Mouse (Mus musculus): ENCODE results near the gene Camk2d.

Gene Camk2d

GRCm38 (mm10) chr3:126596086-126596485, at the start of gene Camk2d:
Gene Camk2d, plus strand, starts transcription at chr3:126596302.
- DNase-seq (ENCODE audit: low spot score in 2 of 2) = peak; percentile 88 to 97

- no peak for DNase-seq (ENCODE audit: low spot score in 2 of 2)
Measured at GRCm38 (mm10) chr3:126547941-126548340, 48.2 kb upstream of the Camk2d start.

GRCm38 (mm10) chr3:126563646-126564045, 32.5 kb upstream of the Camk2d start:
- DNase-seq (ENCODE audit: low spot score in 2 of 2) = no peak

GRCm38 (mm10) chr3:126570628-126571027, 25.5 kb upstream of the Camk2d start:
- DNase-seq (ENCODE audit: low spot score in 2 of 2) = no peak

- no peak for DNase-seq (ENCODE audit: low spot score in 2 of 2)
Measured at GRCm38 (mm10) chr3:126572915-126573314, 23.2 kb upstream of the Camk2d start.

GRCm38 (mm10) chr3:126575927-126576326, 20.2 kb upstream of the Camk2d start:
- DNase-seq (ENCODE audit: low spot score in 2 of 2) = no peak

GRCm38 (mm10) chr3:126586134-126586533, 10.0 kb upstream of the Camk2d start:
- no peak for DNase-seq (ENCODE audit: low spot score in 2 of 2)

GRCm38 (mm10) chr3:126587477-126587876, 8.6 kb upstream of the Camk2d start:
- DNase-seq (ENCODE audit: low spot score in 2 of 2) = no peak

- no peak for DNase-seq (ENCODE audit: low spot score in 2 of 2)
Measured at GRCm38 (mm10) chr3:126589556-126589955, 6.5 kb upstream of the Camk2d start.

GRCm38 (mm10) chr3:126595456-126595855, 646 bp upstream of the Camk2d start:
- DNase-seq (ENCODE audit: low spot score in 2 of 2) = no peak

- DNase-seq (ENCODE audit: low spot score in 2 of 2) = peak; percentile 74 to 82
Measured at GRCm38 (mm10) chr3:126596491-126597160, 524 bp downstream of the Camk2d start.

- peak; percentile 64 for DNase-seq (ENCODE audit: low spot score in 2 of 2)
Measured at GRCm38 (mm10) chr3:126597161-126597595, 1.1 kb downstream of the Camk2d start.

GRCm38 (mm10) chr3:126597596-126598328, 1.7 kb downstream of the Camk2d start:
- peak in 1 of 2 experiments; percentile 30 for DNase-seq (ENCODE audit: low spot score in 2 of 2)

- peak in 1 of 2 experiments; percentile 16 for DNase-seq (ENCODE audit: low spot score in 2 of 2)
Measured at GRCm38 (mm10) chr3:126598329-126598676, 2.2 kb downstream of the Camk2d start.

GRCm38 (mm10) chr3:126598881-126599280, 2.8 kb downstream of the Camk2d start:
- no peak for DNase-seq (ENCODE audit: low spot score in 2 of 2)

GRCm38 (mm10) chr3:126599335-126599734, 3.2 kb downstream of the Camk2d start:
- DNase-seq (ENCODE audit: low spot score in 2 of 2) = no peak

- no peak for DNase-seq (ENCODE audit: low spot score in 2 of 2)
Measured at GRCm38 (mm10) chr3:126599936-126600335, 3.8 kb downstream of the Camk2d start.

GRCm38 (mm10) chr3:126602772-126603171, 6.7 kb downstream of the Camk2d start:
- DNase-seq (ENCODE audit: low spot score in 2 of 2) = peak in 1 of 2 experiments; percentile 33

GRCm38 (mm10) chr3:126604656-126605434, 8.7 kb downstream of the Camk2d start:
- DNase-seq (ENCODE audit: low spot score in 2 of 2) = no peak

- DNase-seq (ENCODE audit: low spot score in 2 of 2) = no peak
Measured at GRCm38 (mm10) chr3:126609310-126609709, 13.2 kb downstream of the Camk2d start.

- DNase-seq (ENCODE audit: low spot score in 2 of 2) = no peak
Measured at GRCm38 (mm10) chr3:126609795-126610451, 13.8 kb downstream of the Camk2d start.

GRCm38 (mm10) chr3:126611624-126612023, 15.5 kb downstream of the Camk2d start:
- DNase-seq (ENCODE audit: low spot score in 2 of 2) = no peak

Data from frontal cortex, postnatal 36 days (tissue).